Comparison of ENCODE assay signal across 8 mouse cellular contexts in the genomic region with DNA sequence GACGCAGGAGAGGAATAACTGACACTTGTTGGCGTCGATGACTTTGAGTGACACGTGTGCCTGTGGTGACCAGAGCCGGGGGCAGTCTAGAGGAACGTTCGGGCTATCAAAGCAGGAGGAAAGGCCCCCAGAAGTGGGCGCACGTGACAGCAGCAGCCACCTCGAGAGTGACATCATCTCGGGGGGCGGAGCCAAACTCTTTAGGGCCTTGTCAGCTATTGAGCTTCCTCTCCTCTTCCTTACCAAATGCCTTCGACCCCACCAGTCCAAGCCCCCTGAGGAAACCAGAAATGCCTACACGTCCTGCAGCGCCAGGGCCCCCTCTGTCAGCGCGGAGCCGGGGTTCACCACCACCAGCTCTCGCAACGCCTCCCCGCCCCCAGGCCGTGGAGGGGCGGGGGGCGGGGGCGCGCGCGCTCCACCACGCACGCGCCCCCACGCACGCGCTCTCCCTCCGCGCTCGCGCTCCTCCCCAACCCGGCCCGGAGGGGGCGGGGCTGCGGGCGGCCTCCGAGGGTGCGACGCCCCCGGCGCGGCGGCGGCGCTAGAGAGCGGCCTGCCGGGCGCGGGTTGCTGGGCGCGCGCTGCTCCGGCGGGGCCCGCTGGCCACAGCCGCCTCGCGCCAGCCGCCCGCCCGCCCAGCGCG. TPM values are rescaled to one million over a fixed set of nuclear protein-coding genes. Genes with fewer than 3 reads are reported as not detected.
DNase-seq lines count a peak whose midpoint lies in the region; ATAC-seq lines count a peak whose summit lies in the region.

No protein-coding gene starts in this region.

- H3K36me3 ChIP-seq in hindbrain, embryonic 16.5 days (ENCODE audit: control insufficient read depth, insufficient read depth, low read length) = no peaks in the 10 kb centered on the region

- peak overlapping the region; percentile 65 for H3K4me2 ChIP-seq in hindbrain, embryonic 16.5 days (ENCODE audit: low read length)

- peak; percentile 93 for ATAC-seq in hindbrain, embryonic 16.5 days

- peak overlapping the region; percentile 97 for H3K27ac ChIP-seq in hindbrain, embryonic 16.5 days (ENCODE audit: low read depth, low read length)

- H3K9ac ChIP-seq in hindbrain, embryonic 16.5 days (ENCODE audit: low read depth, low read length) = peak overlapping the region; percentile 96

- peaks cover 5% of the 10 kb centered on the region; the same call in 1 of the 2 replicates for H3K4me1 ChIP-seq in hindbrain, embryonic 16.5 days (ENCODE audit: control insufficient read depth, insufficient read depth, low read depth, low read length)

- no peaks in the 10 kb centered on the region for H3K9me3 ChIP-seq in hindbrain, embryonic 16.5 days (ENCODE audit: control insufficient read depth, low read length)

- DNase-seq in WW6 (ENCODE audit: low read depth, low spot score) = peak; percentile 56
- DNase-seq in cerebellum, postnatal 25 days = peak; percentile 81 to 92
- DNase-seq in gastrocnemius, adult 18-20 months (ENCODE audit: low spot score) = peak; percentile 85
- peak; percentile 91 for DNase-seq in left cerebral cortex, adult 11 months (ENCODE audit: low spot score)
- peak; percentile 95 for DNase-seq in lung, postnatal 36 days
- DNase-seq in retina, embryonic 14.5 days (ENCODE audit: low spot score) = peak; percentile 92
- peak; percentile 87 to 88 for DNase-seq in thymus, postnatal 36 days

- peak overlapping the region; percentile 95 for H3K4me3 ChIP-seq in hindbrain, embryonic 16.5 days (ENCODE audit: low read length)

- 0% methylated on average over 52 of the region's 70 CpGs for WGBS in hindbrain, embryonic 16.5 days

- no peaks in the 10 kb centered on the region for H3K27me3 ChIP-seq in hindbrain, embryonic 16.5 days (replicated peaks; ENCODE audit: control insufficient read depth, insufficient read depth, low read length)

RNA-seq across cellular contexts. Expression of a gene that starts 0.4 kb away (rescaled TPM):
- total RNA-seq in gastrocnemius, adult 18-20 months (2021) = 1 to 10 TPM; 7.0 to 7.8 TPM
- 37.1 and 39.3 TPM in 2 replicates for polyA plus RNA-seq in hindbrain, embryonic 16.5 days (2015; fragmentation: Nextera tagmentation; extraction: Ambion mirVana)

Comparison
In these comparisons a context has a peak if more than half of its experiments do, and no peak if none do; other contexts are left out.
1. Peak in every context shown above with its lines: DNase-seq, ATAC-seq, H3K4me3 ChIP-seq and H3K27ac ChIP-seq.